In genomic region chr11:98740026-98740392, GRCm38 (mm10) we compare ENCODE assay signal across 1 mouse cellular context.
A peak's percentile ranks its signal among the peaks of the same experiment; 100 is the strongest.
TF ChIP-seq lines count a peak whose summit lies in the region.

No protein-coding gene starts in this region.

TF ChIP-seq in CH12.LX, 34 proteins besides CTCF, POLR2A, EP300 and RAD21 (continued from another document):
- TF ChIP-seq MAFK (IDR thresholded peaks at IDR 0.05; ENCODE audit: insufficient replicate concordance, low read length), result peak; percentile 30; the same call in 1 of the 2 replicates
